Mouse (Mus musculus): ENCODE data around the gene Ap5z1.

DNA sequence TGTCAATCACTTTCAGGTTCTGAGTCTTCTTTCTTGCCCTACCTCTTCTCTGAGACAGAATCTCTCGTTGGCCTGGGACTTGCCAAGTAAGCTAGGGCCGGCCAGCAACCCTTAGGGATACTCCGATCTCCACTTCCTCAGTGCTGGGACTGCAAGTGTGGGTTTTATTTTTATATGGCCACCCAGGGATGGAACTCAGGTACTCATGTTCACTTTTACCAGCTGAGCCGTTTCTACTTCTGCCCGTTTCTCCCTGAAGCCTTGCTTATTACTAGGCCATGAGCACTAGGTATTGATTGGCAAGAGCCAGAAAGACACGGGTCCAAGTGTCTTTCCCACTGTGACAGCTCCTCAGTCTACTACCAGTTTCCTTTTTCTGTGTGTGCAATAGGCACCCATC, 733 bp upstream of the Ap5z1 start:
- TF ChIP-seq POLR2A (IDR thresholded peaks at IDR 0.05; ENCODE audit: insufficient read depth, low read length) (no peak), CTCF (IDR thresholded peaks at IDR 0.05; ENCODE audit: low read depth, low read length) (no peak)
